Mouse (Mus musculus) neural tube, embryonic 12.5 days (tissue): ENCODE measurements at regions not wholly inside any gene's neighbourhood (a gene's known extent, or its start where the extent isn't known, plus 50 kb on each side); places are given as distances from the start of the nearest gene placed in this dataset.

Experiments used
- ATAC-seq: fragments of 200-750 bp; cut with Nextera tagmentation; 2 replicates; pipeline ENCODE4 v1.8.0; 2017; ENCODE audit warnings: low read depth, mild to moderate bottlenecking, moderate TSS enrichment, moderate library complexity; ENCODE audit not compliant: low FRiP score
- H3K27ac ChIP-seq: fragments of 300-500 bp; sonication (generic); 2 replicates; pipeline ENCODE4 v1.5.1; 2016
- H3K27me3 ChIP-seq: fragments of 300-500 bp; sonication (generic); replicated peaks from 2 replicates; pipeline ENCODE4 v1.6.1; 2016; ENCODE audit warnings: mild to moderate bottlenecking
- H3K36me3 ChIP-seq: fragments of 300-500 bp; sonication (generic); 2 replicates; pipeline ENCODE4 v1.6.1; 2016; ENCODE audit warnings: mild to moderate bottlenecking
- H3K4me1 ChIP-seq: fragments of 300-500 bp; sonication (generic); 2 replicates; pipeline ENCODE4 v1.6.1; 2016
- H3K4me2 ChIP-seq: fragments of 300-500 bp; sonication (generic); replicated peaks from 2 replicates; pipeline ENCODE4 v1.6.1; 2016; ENCODE audit warnings: mild to moderate bottlenecking
- H3K4me3 ChIP-seq: fragments of 300-500 bp; sonication (generic); 2 replicates; pipeline ENCODE4 v1.5.1; 2016
- H3K9ac ChIP-seq: fragments of 300-500 bp; sonication (generic); 2 replicates; pipeline ENCODE4 v1.6.1; 2016; ENCODE audit warnings: mild to moderate bottlenecking
- H3K9me3 ChIP-seq: fragments of 300-500 bp; sonication (generic); 2 replicates; pipeline ENCODE4 v1.6.1; 2016; ENCODE audit warnings: mild to moderate bottlenecking
- WGBS: fragments of 180-500 bp; shearing (Covaris S2); methylation state at CpG from one replicate; pipeline ENCODE4 v1.1.7; 2016; 5-methylcytosine and 5-hydroxymethylcytosine counted together

- no peak overlapping the region for H3K9ac ChIP-seq
- no peaks in the 10 kb centered on the region for H3K27me3 ChIP-seq
- WGBS: 91% methylated on average over 5 of the region's 5 CpGs
- H3K36me3 ChIP-seq: no peaks in the 10 kb centered on the region
- H3K4me1 ChIP-seq: no peaks in the 10 kb centered on the region
- H3K9me3 ChIP-seq: no peaks in the 10 kb centered on the region
- H3K4me3 ChIP-seq: no peak overlapping the region
- no peak overlapping the region for H3K4me2 ChIP-seq
- no peak overlapping the region for H3K27ac ChIP-seq
- ATAC-seq: no peak
Measured at GRCm38 (mm10) chr6:93467867-93468266, 524.6 kb upstream of the Adamts9 start.

- no peaks in the 10 kb centered on the region for H3K36me3 ChIP-seq
- ATAC-seq: no peak
Measured at GRCm38 (mm10) chr6:93462861-93463260, 519.6 kb upstream of the Adamts9 start.

GRCm38 (mm10) chr6:93461374-93461773 is 518.1 kb upstream of the Adamts9 start:
- Histone ChIP-seq H3K9me3 (no peaks in the 10 kb centered on the region), H3K27me3 (no peaks in the 10 kb centered on the region), H3K36me3 (no peaks in the 10 kb centered on the region), H3K9ac (no peak overlapping the region), H3K27ac (no peak overlapping the region), H3K4me1 (no peaks in the 10 kb centered on the region), H3K4me2 (no peak overlapping the region), H3K4me3 (no peak overlapping the region)
- no peak for ATAC-seq
- WGBS: 90% methylated on average over 3 of the region's 3 CpGs

More at GRCm38 (mm10) chr6:93462861-93463260, 519.6 kb upstream of the Adamts9 start:
- no peak overlapping the region for H3K4me3 ChIP-seq
- H3K9me3 ChIP-seq: no peaks in the 10 kb centered on the region
- no peak overlapping the region for H3K4me2 ChIP-seq
- no peak overlapping the region for H3K9ac ChIP-seq
- H3K4me1 ChIP-seq: no peaks in the 10 kb centered on the region
- WGBS: 86% methylated on average over 4 of the region's 4 CpGs
- no peaks in the 10 kb centered on the region for H3K27me3 ChIP-seq
- no peak overlapping the region for H3K27ac ChIP-seq

GRCm38 (mm10) chr6:93457613-93458012 is 514.3 kb upstream of the Adamts9 start:
- WGBS: 76% methylated on average over 4 of the region's 4 CpGs
- Histone ChIP-seq H3K27me3 (no peaks in the 10 kb centered on the region), H3K4me2 (no peak overlapping the region), H3K4me3 (no peak overlapping the region), H3K4me1 (no peaks in the 10 kb centered on the region), H3K9me3 (no peaks in the 10 kb centered on the region), H3K9ac (no peak overlapping the region), H3K27ac (no peak overlapping the region), H3K36me3 (no peaks in the 10 kb centered on the region)
- ATAC-seq: no peak

GRCm38 (mm10) chr6:93456383-93457033 is 513.2 kb upstream of the Adamts9 start:
- 94% methylated on average over 9 of the region's 9 CpGs for WGBS
- Histone ChIP-seq H3K4me2 (no peak overlapping the region), H3K9me3 (no peaks in the 10 kb centered on the region), H3K27ac (no peak overlapping the region), H3K4me1 (no peaks in the 10 kb centered on the region), H3K27me3 (no peaks in the 10 kb centered on the region), H3K4me3 (no peak overlapping the region), H3K9ac (no peak overlapping the region), H3K36me3 (no peaks in the 10 kb centered on the region)
- ATAC-seq: no peak

- Histone ChIP-seq H3K27ac (no peak overlapping the region), H3K9me3 (no peaks in the 10 kb centered on the region), H3K4me3 (no peak overlapping the region), H3K36me3 (no peaks in the 10 kb centered on the region), H3K9ac (no peak overlapping the region), H3K4me1 (peaks cover 10% of the 10 kb centered on the region), H3K27me3 (no peaks in the 10 kb centered on the region), H3K4me2 (no peak overlapping the region)
- 85% methylated on average over 16 of the region's 16 CpGs for WGBS
- no peak for ATAC-seq
Measured at GRCm38 (mm10) chr6:93445568-93445967, 502.3 kb upstream of the Adamts9 start.

- H3K4me1 ChIP-seq: peaks cover 10% of the 10 kb centered on the region
- no peaks in the 10 kb centered on the region for H3K9me3 ChIP-seq
- no peak for ATAC-seq
- H3K9ac ChIP-seq: no peak overlapping the region
- H3K36me3 ChIP-seq: no peaks in the 10 kb centered on the region
- no peaks in the 10 kb centered on the region for H3K27me3 ChIP-seq
- H3K4me2 ChIP-seq: no peak overlapping the region
- no peak overlapping the region for H3K27ac ChIP-seq
- H3K4me3 ChIP-seq: no peak overlapping the region
- 66% methylated on average over 5 of the region's 5 CpGs for WGBS
Measured at GRCm38 (mm10) chr6:93445124-93445523, 501.8 kb upstream of the Adamts9 start.

- Histone ChIP-seq H3K36me3 (no peaks in the 10 kb centered on the region), H3K9ac (no peak overlapping the region), H3K4me3 (no peak overlapping the region), H3K4me2 (peak overlapping the region; percentile 36; the same call in 1 of the 2 replicates), H3K4me1 (peaks cover 10% of the 10 kb centered on the region), H3K27ac (no peak overlapping the region), H3K9me3 (no peaks in the 10 kb centered on the region), H3K27me3 (no peaks in the 10 kb centered on the region)
- WGBS: 26% methylated on average over 11 of the region's 11 CpGs
- peak; percentile 61; the same call in 1 of the 2 replicates for ATAC-seq
Measured at GRCm38 (mm10) chr6:93443766-93444557, 500.7 kb upstream of the Adamts9 start.

GRCm38 (mm10) chr6:93433446-93433845 is 490.2 kb upstream of the Adamts9 start:
- H3K9me3 ChIP-seq: no peaks in the 10 kb centered on the region
- no peak overlapping the region for H3K4me2 ChIP-seq
- H3K9ac ChIP-seq: no peak overlapping the region
- no peaks in the 10 kb centered on the region for H3K36me3 ChIP-seq
- no peaks in the 10 kb centered on the region for H3K4me1 ChIP-seq
- no peak for ATAC-seq
- H3K4me3 ChIP-seq: no peak overlapping the region
- no peaks in the 10 kb centered on the region for H3K27me3 ChIP-seq
- H3K27ac ChIP-seq: no peak overlapping the region
- 68% methylated on average over 1 of the region's 1 CpGs for WGBS

GRCm38 (mm10) chr6:93426141-93426540 is 482.8 kb upstream of the Adamts9 start:
- Histone ChIP-seq H3K27ac (no peak overlapping the region), H3K4me2 (no peak overlapping the region), H3K4me1 (no peaks in the 10 kb centered on the region), H3K9me3 (no peaks in the 10 kb centered on the region), H3K4me3 (no peak overlapping the region), H3K9ac (no peak overlapping the region), H3K36me3 (no peaks in the 10 kb centered on the region), H3K27me3 (no peaks in the 10 kb centered on the region)
- 83% methylated on average over 1 of the region's 1 CpGs for WGBS
- ATAC-seq: no peak

- H3K36me3 ChIP-seq: no peaks in the 10 kb centered on the region
- no peaks in the 10 kb centered on the region for H3K27me3 ChIP-seq
- H3K27ac ChIP-seq: no peak overlapping the region
- no peak for ATAC-seq
- H3K4me2 ChIP-seq: no peak overlapping the region
- no peak overlapping the region for H3K9ac ChIP-seq
- 83% methylated on average over 3 of the region's 3 CpGs for WGBS
- H3K4me1 ChIP-seq: no peaks in the 10 kb centered on the region
- no peaks in the 10 kb centered on the region for H3K9me3 ChIP-seq
- H3K4me3 ChIP-seq: no peak overlapping the region
Measured at GRCm38 (mm10) chr6:93422906-93423305, 479.6 kb upstream of the Adamts9 start.

GRCm38 (mm10) chr6:93422253-93422652 is 479.0 kb upstream of the Adamts9 start:
- Histone ChIP-seq H3K4me2 (no peak overlapping the region), H3K4me3 (no peak overlapping the region), H3K4me1 (no peaks in the 10 kb centered on the region), H3K27me3 (no peaks in the 10 kb centered on the region), H3K36me3 (no peaks in the 10 kb centered on the region), H3K9ac (no peak overlapping the region), H3K27ac (no peak overlapping the region), H3K9me3 (no peaks in the 10 kb centered on the region)
- 75% methylated on average over 4 of the region's 4 CpGs for WGBS
- no peak for ATAC-seq

- Histone ChIP-seq H3K4me3 (no peak overlapping the region), H3K36me3 (no peaks in the 10 kb centered on the region), H3K27ac (no peak overlapping the region), H3K4me2 (no peak overlapping the region), H3K4me1 (no peaks in the 10 kb centered on the region), H3K9ac (no peak overlapping the region), H3K9me3 (no peaks in the 10 kb centered on the region), H3K27me3 (no peaks in the 10 kb centered on the region)
- WGBS: 85% methylated on average over 6 of the region's 6 CpGs
- no peak for ATAC-seq
Measured at GRCm38 (mm10) chr6:93417625-93418024, 474.3 kb upstream of the Adamts9 start.
